Mouse (Mus musculus) cerebellum, adult 9-10 months (tissue): ENCODE measurements around the gene Eea1.
"Not testable (repeated sequence)": the region's sequence is repeated elsewhere in the genome, so short reads cannot be mapped to it uniquely, and the experiment has no call there.

Experiments
- DNase-seq: peaks from one replicate; pipeline ENCODE4 v3.0.0; 2022

Gene Eea1

GRCm38 (mm10) chr10:96075403-96075802 is 135.0 kb downstream of the Eea1 start:
- DNase-seq: no peak

- no peak for DNase-seq
These were observed 135.4 kb downstream of the Eea1 start for GRCm38 (mm10) chr10:96075880-96076279.

- no peak for DNase-seq
These were observed 136.0 kb downstream of the Eea1 start for GRCm38 (mm10) chr10:96076461-96076860.

GRCm38 (mm10) chr10:96077480-96078066 is 137.1 kb downstream of the Eea1 start:
- not testable (repeated sequence) for DNase-seq

GRCm38 (mm10) chr10:96079823-96080222 is 139.4 kb downstream of the Eea1 start:
- DNase-seq: no peak

- no peak for DNase-seq
These were observed 140.3 kb downstream of the Eea1 start for GRCm38 (mm10) chr10:96080440-96081381.

- no peak for DNase-seq
These were observed 141.8 kb downstream of the Eea1 start for GRCm38 (mm10) chr10:96082203-96082602.

GRCm38 (mm10) chr10:96089744-96090143 is 149.3 kb downstream of the Eea1 start:
- no peak for DNase-seq

GRCm38 (mm10) chr10:96090388-96090787 is 149.9 kb downstream of the Eea1 start:
- peak; percentile 82 for DNase-seq

- DNase-seq: no peak
These were observed 153.6 kb downstream of the Eea1 start for GRCm38 (mm10) chr10:96093890-96094531.

GRCm38 (mm10) chr10:96094559-96094958 is 154.1 kb downstream of the Eea1 start:
- no peak for DNase-seq
